ENCODE assay signal across 13 mouse cellular contexts in the genomic region with DNA sequence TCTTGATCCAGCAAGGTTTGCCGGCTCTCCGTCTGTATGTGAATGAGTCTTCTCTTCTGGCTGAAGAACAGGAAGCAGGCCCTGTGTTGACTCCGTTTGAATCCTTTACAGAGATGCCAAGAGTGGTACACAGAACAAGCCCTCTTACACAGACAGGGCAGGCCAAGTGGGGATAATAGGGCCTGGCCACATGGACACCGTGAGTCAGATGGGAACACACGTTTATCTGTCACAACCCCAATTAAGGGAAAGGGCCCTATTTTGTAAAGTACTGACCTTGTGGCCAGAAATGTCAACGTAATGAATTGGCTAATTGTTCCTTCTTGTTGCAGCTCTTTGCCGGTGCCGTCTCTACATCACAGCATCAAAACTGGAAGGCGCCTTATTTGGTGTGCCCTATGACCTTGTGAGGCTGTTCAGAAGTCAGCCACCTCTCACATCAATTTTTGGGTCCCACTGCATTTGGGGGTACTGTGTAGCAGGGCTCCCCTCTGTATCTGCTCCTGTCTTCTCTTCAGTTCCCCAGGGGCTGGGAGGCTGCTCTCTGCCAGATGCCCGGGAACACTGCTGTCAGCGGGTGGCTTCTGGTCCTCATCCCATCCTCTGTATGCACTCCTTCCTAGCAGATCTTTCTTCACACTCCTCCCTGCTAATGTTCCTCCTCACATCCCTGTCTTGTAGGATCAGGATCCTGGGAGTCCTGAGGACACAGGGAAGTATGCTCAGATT.
DNase-seq lines count a peak whose midpoint lies in the region; ATAC-seq lines count a peak whose summit lies in the region.
"Had no signal": no experiment of that assay in that cellular context is flagged by ENCODE, and none has a peak within 500 bp of the region (broad histone marks: within the 10 kb centered on the region; RNA-seq: fewer than 3 reads in every experiment).

No protein-coding gene starts in this region.

- peaks cover 24% of the 10 kb centered on the region for H3K4me1 ChIP-seq in heart, embryonic 12.5 days (replicated peaks)
- H3K4me1 ChIP-seq in lung, embryonic 16.5 days (replicated peaks; ENCODE audit: control insufficient read depth, insufficient read depth, low read length), result peaks cover 28% of the 10 kb centered on the region
- H3K4me1 ChIP-seq in intestine, embryonic 15.5 days (replicated peaks), result no peaks in the 10 kb centered on the region; the same call in 1 of the 2 replicates
- H3K4me1 ChIP-seq: midbrain, embryonic 13.5 days; stomach, embryonic 15.5 days had no signal

- no peak overlapping the region for H3K27ac ChIP-seq in heart, embryonic 12.5 days (ENCODE audit: poor library complexity, severe bottlenecking)
- H3K27ac ChIP-seq in lung, embryonic 16.5 days (ENCODE audit: low read length), result 0 out of 2 replicates have a peak overlapping the region, but pooled peaks have one; percentile 5
- H3K27ac ChIP-seq in intestine, embryonic 15.5 days, result no peak overlapping the region
- H3K27ac ChIP-seq: limb, embryonic 13.5 days; midbrain, embryonic 13.5 days; stomach, embryonic 15.5 days had no signal

- no peak overlapping the region for H3K9ac ChIP-seq in heart, embryonic 12.5 days
- H3K9ac ChIP-seq in lung, embryonic 16.5 days (ENCODE audit: low read length), result no peak overlapping the region
- H3K9ac ChIP-seq in intestine, embryonic 15.5 days, result no peak overlapping the region
- H3K9ac ChIP-seq: limb, embryonic 13.5 days; midbrain, embryonic 13.5 days; stomach, embryonic 15.5 days had no signal

- ATAC-seq in heart, embryonic 12.5 days (ENCODE audit: insufficient number of reproducible peaks, low FRiP score), result no peak
- ATAC-seq in lung, embryonic 16.5 days (ENCODE audit: low read depth), result peak; percentile 13; the same call in 1 of the 2 replicates
- peak; percentile 20; the same call in 1 of the 2 replicates for ATAC-seq in granulocyte monocyte progenitor cell, adult 5-6 weeks (replicated peaks; ENCODE audit: poor library complexity, severe bottlenecking)
- no peak for ATAC-seq in intestine, embryonic 15.5 days
- ATAC-seq: midbrain, embryonic 13.5 days had no signal

- H3K36me3 ChIP-seq in heart, embryonic 12.5 days, result no peaks in the 10 kb centered on the region
- no peaks in the 10 kb centered on the region for H3K36me3 ChIP-seq in lung, embryonic 16.5 days (ENCODE audit: control insufficient read depth, insufficient read depth, low read length)
- no peaks in the 10 kb centered on the region for H3K36me3 ChIP-seq in intestine, embryonic 15.5 days
- H3K36me3 ChIP-seq: limb, embryonic 13.5 days; midbrain, embryonic 13.5 days; stomach, embryonic 15.5 days had no signal

- 69% methylated on average over 11 of the region's 11 CpGs for WGBS in heart, embryonic 12.5 days
- WGBS in lung, embryonic 16.5 days, result 57% methylated on average over 11 of the region's 11 CpGs
- 56% methylated on average over 11 of the region's 11 CpGs for WGBS in intestine, embryonic 15.5 days

- DNase-seq in adrenal gland, adult 2 months, result peak; percentile 30
- no peak for DNase-seq in adrenal gland, adult 18-20 months (ENCODE audit: low spot score in 2 of 2)
- peak; percentile 92 for DNase-seq in heart, adult 11 months
- DNase-seq in lung, postnatal 14 days, result no peak
- DNase-seq: kidney, adult 9 months; thymus, postnatal 25 days had no signal

- no peaks in the 10 kb centered on the region for H3K9me3 ChIP-seq in heart, embryonic 12.5 days (replicated peaks)
- no peaks in the 10 kb centered on the region for H3K9me3 ChIP-seq in lung, embryonic 16.5 days (ENCODE audit: control insufficient read depth, low read length)
- H3K9me3 ChIP-seq in intestine, embryonic 15.5 days, result no peaks in the 10 kb centered on the region
- H3K9me3 ChIP-seq: limb, embryonic 13.5 days; midbrain, embryonic 13.5 days; stomach, embryonic 15.5 days had no signal

- H3K4me2 ChIP-seq in heart, embryonic 12.5 days, result no peak overlapping the region
- no peak overlapping the region for H3K4me2 ChIP-seq in lung, embryonic 16.5 days (ENCODE audit: low read depth, low read length)
- H3K4me2 ChIP-seq in intestine, embryonic 15.5 days (replicated peaks), result no peak overlapping the region
- H3K4me2 ChIP-seq: limb, embryonic 13.5 days; midbrain, embryonic 13.5 days; stomach, embryonic 15.5 days had no signal

- H3K4me3 ChIP-seq in heart, embryonic 12.5 days, result no peak overlapping the region
- H3K4me3 ChIP-seq in lung, embryonic 16.5 days (ENCODE audit: low read length), result no peak overlapping the region
- H3K4me3 ChIP-seq in intestine, embryonic 15.5 days (replicated peaks), result no peak overlapping the region
- H3K4me3 ChIP-seq: limb, embryonic 13.5 days; midbrain, embryonic 13.5 days; stomach, embryonic 15.5 days had no signal

- no peaks in the 10 kb centered on the region for H3K27me3 ChIP-seq in heart, embryonic 12.5 days (replicated peaks)
- H3K27me3 ChIP-seq in lung, embryonic 16.5 days (ENCODE audit: control insufficient read depth, insufficient read depth, low read depth, low read length), result no peaks in the 10 kb centered on the region
- H3K27me3 ChIP-seq in intestine, embryonic 15.5 days (replicated peaks), result no peaks in the 10 kb centered on the region
- H3K27me3 ChIP-seq: midbrain, embryonic 13.5 days; stomach, embryonic 15.5 days had no signal

Comparison
In these comparisons a context has a peak if more than half of its experiments do, and no peak if none do; other contexts are left out.
1. DNase-seq: peak in adrenal gland, adult 2 months (single experiment) and heart, adult 11 months (single experiment); none in adrenal gland, adult 18-20 months (0 of 2) and lung, postnatal 14 days (single experiment).
2. ATAC-seq: peak in lung, embryonic 16.5 days (single experiment) and granulocyte monocyte progenitor cell, adult 5-6 weeks (single experiment); none in heart, embryonic 12.5 days (single experiment) and intestine, embryonic 15.5 days (single experiment).